Mouse (Mus musculus) CH12.LX (cell line): ENCODE results near the gene Ash1l. TPM values are rescaled to one million over a fixed set of nuclear protein-coding genes. Genes with fewer than 3 reads are reported as not detected.

Experiments
- DNase-seq: peaks from one replicate; pipeline ENCODE4 v3.0.0-alpha.2; 2013; ENCODE audit errors: extremely low read depth
- H3K27ac ChIP-seq: 2 replicates; pipeline ENCODE4 v1.5.1; 2012; ENCODE audit warnings: low read depth, mild to moderate bottlenecking, control low read depth, moderate library complexity; ENCODE audit not compliant: insufficient read depth
- H3K27me3 ChIP-seq: replicated peaks from 2 replicates; pipeline ENCODE3; 2012; ENCODE audit warnings: inconsistent platforms
- H3K36me3 ChIP-seq, 2 experiments: replicated peaks in 1 of 2; 2 replicates each; pipeline versions ENCODE3 to v1.6.1; 2012; ENCODE audit warnings: inconsistent platforms in 1 of 2, low read length in 1 of 2, mild to moderate bottlenecking in 1 of 2, mixed read lengths in 1 of 2, moderate library complexity in 1 of 2; ENCODE audit not compliant: control insufficient read depth in 1 of 2, insufficient read depth in 1 of 2
- H3K4me1 ChIP-seq, 2 experiments: 2 replicates each; pipeline ENCODE4 v1.6.1; 2012; ENCODE audit warnings: inconsistent platforms in 1 of 2, moderate library complexity in 1 of 2; ENCODE audit not compliant: insufficient read depth in 2 of 2, control insufficient read depth in 1 of 2
- H3K4me2 ChIP-seq: 2 replicates; pipeline ENCODE4 v1.6.1; 2012; ENCODE audit warnings: low read depth, mild to moderate bottlenecking, control low read depth; ENCODE audit not compliant: poor library complexity, insufficient read depth, severe bottlenecking
- H3K4me3 ChIP-seq, 3 experiments: fragments of 150-350 bp in 1 of 3; sonication (generic) in 1 of 3; replicated peaks in 1 of 3; 2 replicates each; pipeline versions ENCODE3 to v1.5.1; 2011 to 2012; ENCODE audit warnings: low read depth in 2 of 3, low read length in 2 of 3, mild to moderate bottlenecking in 2 of 3, moderate library complexity in 2 of 3, control low read depth in 1 of 3, improper control_type of control experiment in 1 of 3, inconsistent platforms in 1 of 3, mixed read lengths in 1 of 3; ENCODE audit not compliant: poor library complexity in 1 of 3
- H3K79me2 ChIP-seq: replicated peaks from 2 replicates; pipeline ENCODE4 v1.6.1; 2012; ENCODE audit warnings: mild to moderate bottlenecking, moderate library complexity; ENCODE audit not compliant: control insufficient read depth, poor library complexity, insufficient read depth, severe bottlenecking; ENCODE audit errors: extremely low read depth
- H3K9ac ChIP-seq: 2 replicates; pipeline ENCODE4 v1.6.1; 2012; ENCODE audit warnings: low read depth, mild to moderate bottlenecking, control low read depth, moderate library complexity; ENCODE audit not compliant: insufficient read depth
- H3K9me3 ChIP-seq: replicated peaks from 2 replicates; pipeline ENCODE3; 2012; ENCODE audit warnings: low read length, inconsistent platforms, mixed read lengths
- CHD1 ChIP-seq: IDR thresholded peaks from 2 replicates; pipeline ENCODE4 v1.6.1; 2012; ENCODE audit warnings: low read depth, low read length, improper control_type of control experiment, inconsistent platforms
- CTCF ChIP-seq, 2 experiments: IDR thresholded peaks in 1 of 2; conservative IDR thresholded peaks in 1 of 2; 2 replicates each; pipeline ENCODE4 v1.5.1; 2011 to 2012; ENCODE audit warnings: low read depth in 2 of 2, low read length in 2 of 2, improper control_type of control experiment in 1 of 2, inconsistent platforms in 1 of 2, mild to moderate bottlenecking in 1 of 2, moderate library complexity in 1 of 2
- ELF1 ChIP-seq: IDR thresholded peaks from 2 replicates; pipeline ENCODE4 v1.6.1; 2014; ENCODE audit warnings: low read depth, mild to moderate bottlenecking, inconsistent platforms, low read length, improper control_type of control experiment
- EP300 ChIP-seq: IDR thresholded peaks from 2 replicates; pipeline ENCODE4 v1.6.1; 2011; ENCODE audit warnings: low read length, improper control_type of control experiment
- GABPA ChIP-seq: IDR thresholded peaks from 2 replicates; pipeline ENCODE4 v1.6.1; 2012; ENCODE audit warnings: low read depth, low read length, improper control_type of control experiment, inconsistent platforms; ENCODE audit not compliant: insufficient replicate concordance
- JUN ChIP-seq: IDR thresholded peaks from 2 replicates; pipeline ENCODE4 v1.6.1; 2011; ENCODE audit warnings: low read depth, mild to moderate bottlenecking, low read length, improper control_type of control experiment, moderate library complexity; ENCODE audit not compliant: insufficient read depth
- JUND ChIP-seq: conservative IDR thresholded peaks from 2 replicates; pipeline ENCODE4 v1.6.1; 2011; ENCODE audit warnings: low read depth, low read length, improper control_type of control experiment
- MAX ChIP-seq: IDR thresholded peaks from 2 replicates; pipeline ENCODE4 v1.6.1; 2011; ENCODE audit warnings: low read length, improper control_type of control experiment
- MAZ ChIP-seq: IDR thresholded peaks from 2 replicates; pipeline ENCODE4 v1.6.1; 2012; ENCODE audit warnings: low read depth, mild to moderate bottlenecking, inconsistent platforms, low read length, improper control_type of control experiment, moderate library complexity
- MXI1 ChIP-seq: IDR thresholded peaks from 2 replicates; pipeline ENCODE4 v1.6.1; 2011; ENCODE audit warnings: mild to moderate bottlenecking, low read depth, low read length, improper control_type of control experiment
- MYC ChIP-seq: IDR thresholded peaks from 2 replicates; pipeline ENCODE4 v1.6.1; 2011; ENCODE audit warnings: low read depth, mild to moderate bottlenecking, improper control_type of control experiment, low read length
- NELFE ChIP-seq: IDR thresholded peaks from 2 replicates; pipeline ENCODE4 v1.6.1; 2011; ENCODE audit warnings: low read depth, low read length, improper control_type of control experiment
- POLR2A ChIP-seq: IDR thresholded peaks from 2 replicates; pipeline ENCODE4 v1.6.1; 2011; ENCODE audit warnings: low read depth, mild to moderate bottlenecking, improper control_type of control experiment, low read length
- RAD21 ChIP-seq: IDR thresholded peaks from 2 replicates; pipeline ENCODE4 v1.6.1; 2011; ENCODE audit warnings: low read depth, mild to moderate bottlenecking, low read length, improper control_type of control experiment, moderate library complexity
- SMC3 ChIP-seq: IDR thresholded peaks from 2 replicates; pipeline ENCODE4 v1.6.1; 2011; ENCODE audit warnings: low read depth, low read length, improper control_type of control experiment
- TBP ChIP-seq: conservative IDR thresholded peaks from 2 replicates; pipeline ENCODE4 v1.6.1; 2011; ENCODE audit warnings: low read depth, low read length, improper control_type of control experiment
- UBTF ChIP-seq: IDR thresholded peaks from 2 replicates; pipeline ENCODE4 v1.6.1; 2012; ENCODE audit warnings: low read depth, mild to moderate bottlenecking, inconsistent platforms, low read length, improper control_type of control experiment, moderate library complexity
- USF1 ChIP-seq: IDR thresholded peaks from 2 replicates; pipeline ENCODE4 v1.6.1; 2014; ENCODE audit warnings: low read depth, mild to moderate bottlenecking, inconsistent platforms, low read length, improper control_type of control experiment
- USF2 ChIP-seq: conservative IDR thresholded peaks from 2 replicates; pipeline ENCODE4 v1.6.1; 2011; ENCODE audit warnings: low read depth, low read length, improper control_type of control experiment
- dilution Hi-C: fragments of 300-500 bp; cut with MboI; formaldehyde crosslinking; loops from 2 replicates; pipeline ENCODE4 v1.14.3; 2020; ENCODE audit warnings: low sequenced_read_pairs; ENCODE audit not compliant: extremely low pct_unique_long_range_greater_than_20kb, extremely low pct_ligation_motif_present
- in situ Hi-C: fragments of 300-500 bp; cut with MboI; formaldehyde crosslinking; loops from 3 replicates; pipeline ENCODE4 v1.14.3; 2019; ENCODE audit warnings: low sequenced_read_pairs, low pct_ligation_motif_present, low pct_unique_long_range_greater_than_20kb, mixed read lengths
- polyA plus RNA-seq: library from polyadenylated mRNA; unstranded; fragments of >175 nt; gene quantifications from 2 replicates; pipeline ENCODE4 v1.2.1, GENCODE M21; 2012; ENCODE audit warnings: low read depth; ENCODE audit not compliant: insufficient read length
- total RNA-seq, 2 experiments: library from RNA; depleted of rRNA; stranded (reverse); fragments of 300-350 nt in 1 of 2; fragments of >200 nt in 1 of 2; gene quantifications; 2 replicates each; pipeline ENCODE4 v1.2.3; 2012 to 2014

Gene Ash1l
- total and polyA plus RNA-seq, 3 experiments = 2.9 to 9.7 (median 5.8) TPM

GRCm38 (mm10) chr3:89043359-89043758, 92.9 kb downstream of the Ash1l start:
- H3K9me3 ChIP-seq = no peaks in the 10 kb centered on the region
- no peak for DNase-seq
- peaks cover 57 to 87% of the 10 kb centered on the region in 2 experiments for H3K36me3 ChIP-seq
- dilution Hi-C loops = no loop called here
- in situ Hi-C loops = loop anchor here (25.0 kb wide), 1 partner anchor 106 kb away; no protein-coding TSS in a partner anchor
- H3K27ac ChIP-seq = no peak overlapping the region
- no peak for TF ChIP-seq GABPA
- TF ChIP-seq EP300 = no peak
- TF ChIP-seq USF1 = no peak
- no peak for TF ChIP-seq UBTF
- no peak for TF ChIP-seq SMC3
- no peak for TF ChIP-seq TBP
- TF ChIP-seq MAZ = no peak
- H3K9ac ChIP-seq = no peak overlapping the region
- H3K79me2 ChIP-seq = no peaks in the 10 kb centered on the region
- H3K4me2 ChIP-seq = no peak overlapping the region
- H3K27me3 ChIP-seq = no peaks in the 10 kb centered on the region
- no peaks in the 10 kb centered on the region for H3K4me1 ChIP-seq
- H3K4me3 ChIP-seq = no peak overlapping the region

- Histone ChIP-seq H3K4me2 (no peak overlapping the region), H3K4me1 (no peaks in the 10 kb centered on the region), H3K9me3 (no peaks in the 10 kb centered on the region), H3K79me2 (no peaks in the 10 kb centered on the region), H3K4me3 (no peak overlapping the region), H3K27ac (no peak overlapping the region), H3K9ac (no peak overlapping the region), H3K27me3 (no peaks in the 10 kb centered on the region), H3K36me3 (peaks cover 45 to 87% of the 10 kb centered on the region in 2 experiments)
- TF ChIP-seq MYC (no peak), TBP (no peak), CHD1 (no peak), MXI1 (no peak)
- dilution Hi-C loops (no loop called here), in situ Hi-C loops (no loop called here)
- no peak for DNase-seq
Measured at GRCm38 (mm10) chr3:89058361-89058760, 107.9 kb downstream of the Ash1l start.

GRCm38 (mm10) chr3:89058783-89059182, 108.4 kb downstream of the Ash1l start:
- in situ Hi-C loops (no loop called here), dilution Hi-C loops (no loop called here)
- Histone ChIP-seq H3K79me2 (no peaks in the 10 kb centered on the region), H3K9me3 (no peaks in the 10 kb centered on the region), H3K4me2 (no peak overlapping the region), H3K27ac (no peak overlapping the region), H3K9ac (no peak overlapping the region), H3K4me1 (no peaks in the 10 kb centered on the region), H3K36me3 (peaks cover 48 to 89% of the 10 kb centered on the region in 2 experiments)
- DNase-seq = peak; percentile 52
- no peak for TF ChIP-seq MAX
- peak; percentile 66 for TF ChIP-seq RAD21
- no peak for TF ChIP-seq JUN
- no peak for TF ChIP-seq POLR2A
- TF ChIP-seq NELFE = no peak
- peak; percentile 34 for TF ChIP-seq SMC3
- no peak for TF ChIP-seq JUND
- no peak for TF ChIP-seq ELF1
- no peak for TF ChIP-seq USF2
- TF ChIP-seq CTCF (conservative IDR thresholded peaks at IDR 0.05 in 1 of 2, IDR thresholded peaks at IDR 0.05 in 1 of 2; ENCODE audit: low read depth in 2 of 2, low read length in 2 of 2) = peak; percentile 53 to 74
- no peak for TF ChIP-seq GABPA
- TF ChIP-seq, all 38 proteins: peak for 3
- Histone ChIP-seq H3K4me3 (no peak overlapping the region), H3K27me3 (no peaks in the 10 kb centered on the region)
